Mouse (Mus musculus) spleen, adult 12 weeks (tissue): ENCODE data around the gene BC004004.
A peak's percentile ranks its signal among the peaks of the same experiment; 100 is the strongest.
"Not testable (repeated sequence)": the region's sequence is repeated elsewhere in the genome, so short reads cannot be mapped to it uniquely, and the experiment has no call there.

Experiments used
- DNase-seq: peaks from one replicate; pipeline ENCODE4 v3.0.0; 2022; ENCODE audit warnings: low spot score

BC004004 gene

DNA sequence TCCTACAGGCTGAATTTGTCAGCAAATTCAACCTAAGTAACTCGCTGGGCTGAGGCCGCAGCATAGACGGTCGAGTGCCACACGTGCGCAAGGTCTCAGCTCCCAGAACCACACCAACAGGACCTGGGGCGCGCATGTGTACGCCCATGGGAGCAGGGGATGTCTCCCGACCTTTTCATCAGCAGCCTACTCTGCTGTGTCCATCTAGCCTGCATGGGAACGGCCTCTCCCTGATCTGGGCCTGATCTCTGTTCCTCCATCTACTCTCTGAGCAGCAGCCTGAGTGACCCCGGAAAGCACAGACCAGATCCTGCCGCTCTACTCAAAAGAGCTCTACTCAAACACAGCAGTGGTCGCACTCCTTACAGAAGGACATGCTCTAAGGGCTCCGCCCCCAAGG lies 8.1 kb upstream of the BC004004 start:
- DNase-seq: no peak

DNA sequence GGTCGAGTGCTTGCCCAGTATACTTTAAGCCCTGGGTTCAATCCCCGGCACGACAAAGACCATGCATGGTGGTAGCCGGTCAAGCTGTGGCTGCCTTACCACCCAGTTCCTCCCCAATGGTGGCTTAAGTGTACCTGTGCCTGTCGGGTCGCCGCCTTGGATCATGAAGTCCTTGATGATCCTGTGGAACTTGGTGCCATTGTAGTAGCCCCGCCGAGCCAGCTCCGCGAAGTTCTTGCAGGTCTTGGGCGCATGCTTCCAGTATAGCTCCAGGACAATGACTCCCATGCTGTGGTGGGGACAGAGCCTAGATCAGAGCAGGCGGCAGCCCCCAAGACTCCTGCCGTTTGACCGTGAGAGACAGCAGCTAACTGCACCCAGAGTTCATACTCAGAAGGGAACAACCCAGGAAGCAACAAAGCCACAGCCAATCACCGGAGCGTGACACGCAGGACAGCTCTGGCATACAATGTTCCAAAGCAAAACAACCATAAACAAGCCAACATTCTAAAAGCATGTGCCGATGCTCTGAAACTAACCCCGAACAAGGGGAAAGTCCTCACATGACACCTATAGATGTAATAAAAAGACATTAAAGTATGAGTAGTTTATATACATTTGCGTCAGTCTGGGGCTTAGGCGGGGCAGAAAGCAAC lies 6.9 kb upstream of the BC004004 start:
- no peak for DNase-seq

DNA sequence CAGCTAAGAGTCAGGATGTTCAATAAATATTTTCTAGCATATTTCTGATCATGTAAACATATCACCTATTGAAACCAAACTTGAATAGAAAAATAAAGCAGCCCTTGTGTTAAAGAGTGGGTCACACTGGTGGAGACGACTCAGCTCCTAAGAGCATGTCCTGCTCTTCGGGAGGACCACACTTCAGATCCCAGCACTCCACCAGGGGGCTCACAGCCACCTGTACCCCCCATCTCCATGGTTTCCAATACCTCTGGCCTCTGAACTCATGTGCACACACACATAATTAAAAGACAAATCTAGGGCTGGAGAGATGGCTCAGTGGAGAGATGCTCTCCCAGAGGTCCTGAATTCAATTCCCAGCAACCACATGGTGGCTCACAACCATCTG lies 6.3 kb upstream of the BC004004 start:
- DNase-seq: no peak

DNA sequence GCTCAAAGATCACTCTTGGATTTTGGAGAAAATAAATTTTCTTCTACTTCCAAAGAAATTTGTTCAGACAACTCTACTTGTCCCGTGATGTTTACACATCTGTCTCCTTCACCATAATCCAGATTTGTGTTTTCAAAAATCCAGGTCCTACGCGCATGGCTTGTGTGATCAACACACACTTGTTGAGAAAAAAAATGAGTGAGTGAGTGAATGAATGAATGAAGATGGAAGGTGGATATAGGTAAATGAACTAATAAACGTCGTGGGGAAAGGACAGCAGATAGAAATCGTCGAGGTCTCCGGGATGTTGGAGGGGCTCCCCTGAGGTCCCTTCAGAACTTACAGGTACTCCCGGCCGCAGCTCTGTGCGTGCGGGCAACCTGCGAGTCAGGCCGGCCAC lies 5.2 kb upstream of the BC004004 start:
- DNase-seq: no peak

DNA sequence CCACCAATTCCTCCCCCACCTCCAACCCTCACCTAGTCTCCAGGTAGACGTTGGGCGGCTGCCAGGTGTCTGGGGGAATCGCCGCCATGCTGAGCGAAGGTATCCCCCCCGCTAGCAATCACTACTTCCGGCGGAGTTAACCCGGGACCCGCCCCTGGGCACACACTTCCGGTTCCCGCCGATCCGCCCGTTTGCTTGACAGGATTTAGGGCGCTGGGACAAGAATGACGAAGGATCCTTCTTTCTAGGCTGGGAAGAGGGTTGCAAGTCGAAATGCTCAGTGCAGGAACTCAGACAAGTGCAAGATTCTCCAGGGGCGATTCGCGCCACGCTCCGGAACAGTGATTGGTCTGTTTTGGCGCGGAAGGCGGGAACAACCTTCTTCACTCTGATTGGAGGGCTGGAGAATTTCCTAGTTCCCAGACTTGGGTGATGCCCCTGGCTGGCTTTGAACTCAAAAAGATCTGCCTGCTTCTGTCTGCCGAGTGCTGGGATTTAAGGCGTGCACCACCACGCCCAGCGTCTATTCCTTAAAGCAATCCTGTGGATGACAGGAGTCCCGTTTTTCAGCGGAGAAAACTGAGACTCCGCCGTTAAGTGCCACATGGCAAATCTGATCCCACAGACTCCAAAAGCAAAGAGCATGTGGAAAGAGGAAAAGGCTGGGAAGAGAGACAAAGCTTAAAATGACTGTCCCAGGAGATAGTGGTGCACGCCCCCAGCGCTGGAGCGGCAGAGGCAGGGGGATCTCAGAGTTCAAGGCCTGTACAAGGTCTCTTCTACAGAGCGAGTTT lies 4.6 kb upstream of the BC004004 start, which contains the start of gene Ppil1:
Gene Ppil1, minus strand, starts transcription at position 347 of the 794 bp plus-strand sequence.
- DNase-seq: peak; percentile 82

DNA sequence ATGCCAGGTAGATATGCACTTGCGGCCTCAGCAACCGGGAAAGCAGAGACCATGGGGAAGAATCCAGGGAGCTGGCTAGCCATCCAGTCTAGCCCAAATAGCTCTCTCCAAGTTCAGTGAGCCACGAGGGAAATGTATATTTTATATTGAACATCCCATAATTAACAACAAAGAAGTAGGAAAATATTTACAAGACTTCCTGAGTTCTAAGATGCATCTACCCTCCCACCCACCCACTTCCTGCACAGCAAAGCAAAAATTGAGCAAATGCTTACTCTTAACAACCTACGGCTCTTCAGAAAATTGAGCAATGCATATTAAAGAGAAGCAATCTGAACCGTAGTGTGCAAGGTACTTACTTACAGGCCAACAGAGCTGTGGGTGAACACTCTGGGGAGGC lies 3.8 kb upstream of the BC004004 start:
- DNase-seq: no peak

DNA sequence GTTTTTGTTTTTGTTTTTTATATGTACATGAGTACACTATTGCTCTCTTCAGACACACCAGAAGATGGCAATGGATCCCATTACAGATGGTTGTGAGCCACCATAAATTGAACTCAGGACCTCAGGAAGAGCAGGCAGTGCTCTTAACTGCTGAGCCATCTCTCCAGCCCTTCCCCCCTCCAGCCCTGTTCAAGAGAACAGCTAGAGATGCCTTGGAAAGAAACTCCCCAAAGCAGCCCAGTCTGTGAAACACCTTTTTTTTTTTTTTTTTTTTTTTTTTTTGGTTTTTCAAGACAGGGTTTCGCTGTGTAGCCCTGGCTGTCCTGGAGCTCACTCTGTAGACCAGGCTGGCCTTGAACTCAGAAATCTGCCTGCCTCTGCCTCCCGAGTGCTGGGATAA lies 1.5 kb upstream of the BC004004 start:
- not testable (repeated sequence) for DNase-seq

DNA sequence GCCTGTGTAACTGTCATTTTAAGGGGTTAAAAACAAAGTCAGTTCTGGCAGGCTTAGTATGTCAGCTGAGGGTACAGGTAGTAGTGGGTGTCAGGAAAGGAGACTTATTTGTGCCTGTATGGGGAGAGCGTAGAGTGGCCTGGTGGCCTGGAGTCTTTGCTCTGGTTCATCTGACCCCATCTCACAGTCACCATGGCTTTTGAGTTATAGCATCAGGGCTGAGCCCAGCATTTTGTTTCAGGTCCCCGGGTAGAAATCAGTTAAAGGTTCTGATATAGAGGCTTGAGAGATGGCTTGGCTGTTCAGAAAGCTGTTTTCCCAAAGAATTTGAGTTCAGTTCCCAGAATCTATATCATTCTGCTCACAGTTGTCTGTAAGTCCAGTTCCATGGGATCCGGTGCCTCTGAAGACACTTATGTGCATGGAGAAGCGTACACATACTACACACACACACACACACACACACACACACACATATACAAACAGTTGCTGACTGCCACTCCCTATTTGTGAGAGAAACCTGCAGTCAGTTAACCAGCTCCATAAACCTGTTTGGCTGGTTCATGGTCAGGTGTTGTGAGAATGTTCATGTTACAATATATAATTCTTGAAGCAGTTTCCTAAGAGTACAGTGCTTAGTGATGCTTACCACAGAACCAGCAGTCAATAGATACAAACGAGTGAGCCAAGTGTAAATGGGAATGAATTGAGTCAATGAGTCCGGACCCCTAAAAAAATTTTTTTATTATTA lies 482 bp upstream of the BC004004 start:
- no peak for DNase-seq

DNA sequence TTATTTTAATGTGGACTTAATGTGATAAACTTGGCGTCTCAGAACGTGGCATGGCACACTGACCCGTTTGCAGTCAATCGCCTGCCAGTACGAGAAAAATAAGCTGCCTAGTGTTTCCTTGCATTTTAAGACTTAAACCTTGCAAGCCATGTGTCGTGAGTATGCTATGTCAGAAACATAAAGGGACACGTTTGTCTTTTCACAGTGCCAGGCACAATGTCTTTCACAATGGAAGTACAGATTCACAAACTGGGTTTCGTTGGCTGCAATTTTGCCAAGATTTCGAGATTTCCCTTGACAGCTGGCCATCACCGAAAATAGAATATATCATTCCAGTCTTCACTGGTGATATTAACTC lies 740 bp downstream of the BC004004 start:
- no peak for DNase-seq

DNA sequence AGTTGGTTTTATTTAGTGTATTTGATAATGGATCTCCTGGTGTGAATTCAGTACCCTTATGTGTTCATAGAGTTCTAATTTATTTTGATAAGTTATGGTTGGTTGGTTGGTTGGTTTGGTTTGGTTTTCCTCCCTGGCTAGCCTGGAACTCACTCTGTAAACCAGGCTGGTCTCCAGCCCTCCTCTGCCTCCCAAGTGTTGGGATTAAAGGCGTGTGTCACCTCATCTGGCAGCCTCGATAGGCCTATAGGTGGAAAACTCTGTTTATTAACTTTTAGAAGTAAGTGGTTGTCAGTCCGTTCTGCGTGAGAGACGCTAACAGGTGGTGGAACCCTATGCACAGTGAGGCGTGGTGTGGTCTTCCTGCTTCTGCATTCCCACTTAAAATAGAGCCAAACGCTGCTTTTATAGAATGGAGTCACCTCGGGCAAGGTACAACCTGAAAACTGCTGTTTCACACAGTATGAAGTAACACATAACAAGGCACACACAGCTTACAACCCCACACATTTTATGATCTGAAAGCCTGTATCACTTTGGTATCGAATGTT lies 1.6 kb downstream of the BC004004 start:
- no peak for DNase-seq

DNA sequence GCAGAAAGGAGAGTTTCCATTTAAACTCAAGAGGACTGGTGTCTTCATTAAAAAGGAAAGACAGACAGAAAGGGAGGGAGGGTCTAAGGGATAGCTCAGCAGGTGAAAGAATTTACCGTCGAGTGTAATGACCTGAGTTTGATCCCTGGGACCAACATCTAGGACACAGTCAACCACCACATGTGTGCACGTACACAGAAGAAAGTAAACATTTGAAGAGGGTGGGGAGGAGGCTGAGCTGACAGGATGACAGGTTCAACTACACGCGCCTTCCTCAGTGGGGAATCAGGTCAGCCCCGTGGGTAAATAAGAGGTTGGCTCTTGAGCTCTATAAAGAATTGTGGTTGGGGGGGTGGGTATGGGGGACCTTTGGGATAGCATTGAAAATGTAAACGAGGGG lies 4.6 kb downstream of the BC004004 start:
- DNase-seq: no peak

DNA sequence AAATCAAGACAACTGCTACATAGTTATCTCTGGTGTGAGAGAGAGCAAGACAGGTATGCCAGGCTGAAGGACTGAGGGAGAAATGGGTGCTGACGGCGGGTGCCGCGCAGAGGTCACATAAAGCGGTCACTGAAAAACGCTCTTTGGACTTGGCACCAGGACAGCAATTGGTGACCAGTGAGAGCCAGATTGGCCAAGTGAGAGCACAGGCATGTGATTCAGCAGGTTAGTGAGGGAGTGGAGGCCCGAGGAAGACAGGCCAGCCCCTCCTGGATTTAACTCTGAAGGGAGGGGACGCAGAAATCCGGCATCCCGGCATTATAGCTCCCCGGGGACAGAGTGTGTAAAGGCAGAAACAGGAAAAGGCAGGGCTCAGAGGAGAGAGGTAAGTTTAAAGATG lies 5.3 kb downstream of the BC004004 start:
- no peak for DNase-seq

DNA sequence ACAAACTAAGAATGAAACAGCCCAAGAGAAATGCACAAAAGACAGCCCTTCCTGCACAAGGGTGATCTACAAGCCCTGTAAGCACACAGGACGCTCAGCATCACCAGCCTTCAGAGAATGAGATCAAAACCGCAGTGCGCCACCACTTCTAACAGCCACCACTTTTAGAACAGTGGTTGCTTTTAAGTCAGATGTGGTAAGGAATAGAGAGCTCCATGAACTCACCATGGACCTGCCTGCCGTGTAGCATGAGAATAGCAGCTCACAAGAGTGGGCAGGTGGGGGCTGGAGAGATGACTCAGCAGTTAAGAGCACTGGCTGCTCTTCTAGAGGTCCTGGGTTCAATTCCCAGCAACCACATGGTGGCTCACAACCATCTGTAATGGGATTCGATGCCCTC lies 11.8 kb downstream of the BC004004 start:
- DNase-seq: peak; percentile 23

DNA sequence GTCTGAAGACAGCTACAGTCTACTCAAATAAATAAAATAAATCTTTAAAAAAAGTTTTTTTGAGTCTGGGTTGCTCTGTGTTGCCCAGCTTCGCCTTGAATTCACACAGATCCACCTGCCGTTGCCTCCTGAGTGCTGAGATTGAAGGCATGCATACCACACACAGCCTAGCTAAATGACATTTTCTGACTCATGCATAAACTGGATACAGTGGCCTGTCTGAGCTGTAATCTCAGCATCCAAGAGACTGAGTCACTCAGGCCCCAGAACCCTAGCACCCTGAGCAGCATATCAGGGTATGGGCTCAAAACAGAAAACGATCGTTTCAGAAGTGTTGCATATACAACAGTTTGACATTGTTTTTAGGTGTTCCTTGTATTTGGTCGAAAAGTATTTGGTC lies 13.0 kb downstream of the BC004004 start:
- no peak for DNase-seq

DNA sequence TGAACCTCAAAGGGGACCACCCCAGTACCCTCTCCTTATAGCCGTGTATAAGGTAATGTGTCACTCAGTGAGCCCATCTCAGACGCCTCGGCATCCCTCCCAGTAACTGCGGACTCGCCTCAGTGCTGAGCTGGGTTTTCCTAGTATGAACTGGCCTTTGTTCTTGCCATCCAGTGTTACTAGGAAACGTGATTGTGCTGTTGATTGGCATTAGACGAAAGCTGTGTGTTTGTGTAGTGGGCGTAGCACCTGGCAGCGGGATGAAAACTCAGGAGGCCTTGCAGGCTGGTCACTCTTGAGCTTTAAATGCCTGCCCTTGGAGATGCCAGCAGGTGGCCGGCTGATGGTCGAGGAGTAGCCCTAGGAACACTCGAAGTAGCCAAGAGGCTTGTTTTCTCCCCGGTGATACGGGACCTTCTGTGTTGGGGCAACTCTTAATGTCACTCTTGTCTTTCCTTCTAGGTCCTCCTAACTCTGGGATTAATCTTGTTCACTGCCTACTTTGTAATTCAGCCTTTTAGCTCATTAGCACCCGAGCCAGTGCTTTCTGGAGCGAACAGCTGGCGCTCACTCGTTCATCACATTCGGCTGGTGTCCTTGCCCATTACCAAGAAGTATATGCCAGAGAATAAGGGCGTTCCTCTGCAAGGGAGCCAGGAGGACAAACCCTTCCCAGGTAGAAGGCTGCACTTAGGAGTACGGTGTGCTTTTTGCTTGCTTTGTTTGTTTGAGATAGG lies 13.8 kb downstream of the BC004004 start:
- no peak for DNase-seq

DNA sequence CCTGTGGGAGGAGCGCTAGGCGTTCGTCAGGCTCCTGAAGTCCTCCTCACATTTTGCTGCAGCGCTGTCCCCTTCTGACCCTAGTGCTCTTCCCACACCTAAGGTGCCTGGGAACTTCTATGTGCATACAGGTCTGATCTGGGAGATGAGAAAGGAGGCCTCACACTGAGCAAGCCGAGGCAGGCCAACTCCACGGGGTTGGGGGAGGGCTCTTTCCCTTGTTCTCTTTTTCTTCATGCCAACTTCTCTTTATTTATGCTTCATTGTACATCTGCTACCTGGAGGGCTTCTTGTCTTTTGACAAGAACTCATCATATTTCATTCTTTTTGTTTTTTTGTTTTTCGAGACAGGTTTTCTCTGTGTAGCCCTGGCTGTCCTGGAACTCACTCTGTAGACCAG lies 23.2 kb downstream of the BC004004 start:
- no peak for DNase-seq

DNA sequence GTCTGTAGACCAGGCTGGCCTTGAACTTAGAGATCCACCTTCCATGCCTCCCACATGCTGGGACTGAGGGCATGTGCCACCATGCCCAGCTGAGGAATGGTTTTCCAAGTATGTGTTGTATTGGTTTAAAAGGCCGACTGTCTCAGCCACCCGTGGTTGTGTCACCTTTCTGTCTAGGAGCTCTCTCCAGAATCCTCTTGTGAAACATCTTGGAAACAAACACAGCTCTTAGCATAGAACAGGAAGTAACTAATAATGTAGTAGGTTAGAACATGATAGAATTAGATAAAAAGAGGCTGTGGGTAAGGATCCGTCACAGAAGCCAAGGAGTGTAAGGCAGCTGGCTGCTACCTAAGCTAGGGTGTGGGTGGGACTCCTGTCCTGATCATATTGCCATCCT lies 24.4 kb downstream of the BC004004 start:
- no peak for DNase-seq

DNA sequence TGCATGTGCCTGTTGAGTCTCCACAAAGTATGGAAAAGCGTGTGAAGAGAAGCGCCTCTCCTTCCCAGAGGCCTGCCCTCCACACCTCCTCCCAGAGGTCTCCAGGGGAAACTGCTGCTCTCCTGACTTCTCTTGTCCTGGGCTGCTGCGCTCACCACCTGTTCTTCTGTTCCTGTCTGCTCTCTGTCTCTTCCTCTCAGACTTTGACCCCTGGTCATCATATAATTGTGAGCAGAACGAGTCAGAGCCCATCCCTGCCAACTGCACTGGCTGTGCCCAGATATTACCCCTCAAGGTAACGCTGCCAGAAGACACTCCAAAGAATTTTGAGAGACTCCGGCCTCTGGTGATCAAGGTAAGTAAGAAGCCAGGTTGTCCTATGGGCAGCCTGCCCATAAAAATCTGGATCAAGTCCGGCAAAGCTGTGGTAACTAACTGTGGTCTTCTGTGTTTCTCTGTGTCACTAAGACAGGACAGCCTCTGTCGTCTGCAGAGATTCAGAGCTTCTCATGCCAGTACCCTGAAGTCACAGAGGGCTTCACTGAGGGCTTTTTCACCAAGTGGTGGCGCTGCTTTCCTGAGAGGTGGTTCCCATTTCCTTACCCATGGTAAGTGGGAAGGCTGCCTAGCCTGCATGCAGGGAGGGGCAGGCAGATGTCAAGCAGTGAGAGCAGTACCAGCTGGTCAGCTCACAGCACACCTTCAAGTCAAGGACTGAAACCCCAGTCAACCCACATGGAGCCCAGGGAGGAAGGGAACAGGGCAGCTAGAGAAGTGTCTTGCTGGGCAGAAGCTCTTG lies 25.4 kb downstream of the BC004004 start:
- DNase-seq: no peak

DNA sequence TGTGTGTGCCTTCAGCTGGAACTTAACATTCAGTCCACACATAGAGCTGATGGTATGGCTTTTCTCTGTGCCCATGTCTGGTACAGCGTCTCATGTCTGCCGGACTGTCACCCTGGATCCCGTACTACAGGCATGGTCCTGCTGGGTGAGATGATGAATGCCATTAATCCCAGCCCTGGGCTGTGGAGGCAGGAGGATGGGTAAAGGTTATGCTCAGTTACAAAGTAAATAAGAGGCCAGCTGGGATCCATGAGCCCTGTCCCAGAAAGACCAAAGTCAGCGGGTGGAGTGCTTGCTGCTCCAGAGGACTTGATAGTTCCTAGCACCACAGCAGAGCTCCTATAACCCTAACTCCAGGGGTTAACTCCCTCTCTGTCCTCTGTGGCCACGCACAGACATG lies 27.2 kb downstream of the BC004004 start:
- no peak for DNase-seq

DNA sequence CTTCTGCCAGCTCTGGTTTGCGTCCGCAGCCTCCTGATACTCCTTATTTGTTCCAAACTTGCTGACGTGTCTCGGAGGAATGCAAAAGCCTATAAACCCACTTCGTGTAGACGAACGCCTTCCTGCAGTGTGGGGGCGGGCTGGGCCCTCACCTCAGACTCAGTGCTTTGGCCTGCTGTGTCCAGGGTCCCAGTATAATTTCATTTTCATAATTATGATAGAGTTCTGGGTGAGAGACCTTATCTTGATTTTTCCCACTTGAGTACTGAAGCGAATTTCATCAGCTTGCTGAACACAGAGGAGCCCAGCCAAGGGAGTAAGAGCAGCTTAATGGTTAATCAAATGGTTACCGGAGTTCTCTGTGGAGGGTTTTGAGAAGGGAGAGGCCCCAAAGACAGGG lies 28.7 kb downstream of the BC004004 start:
- no peak for DNase-seq

DNA sequence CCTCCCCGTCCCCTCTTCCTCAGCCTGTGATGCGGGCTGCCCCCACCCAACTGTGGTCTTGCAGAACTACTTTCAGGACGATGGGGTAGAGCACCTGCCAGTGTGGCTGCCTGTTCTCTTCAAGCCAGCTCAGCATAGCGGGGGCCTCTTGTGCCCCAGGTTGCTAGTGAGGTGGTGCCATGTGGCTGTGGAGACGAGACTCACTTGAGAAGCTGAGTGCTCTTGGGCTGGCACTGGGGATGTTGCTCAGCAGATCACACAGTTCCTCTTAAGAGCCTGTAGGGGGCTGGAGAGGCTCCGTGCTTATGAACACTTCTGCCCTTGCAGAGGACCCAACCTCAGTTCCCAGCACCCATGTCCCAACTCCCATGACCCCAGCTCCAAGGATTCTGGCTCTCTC lies 29.2 kb downstream of the BC004004 start:
- DNase-seq: no peak
